Mouse (Mus musculus) lung, embryonic 14.5 days (tissue): ENCODE measurements at regions not wholly inside any gene's neighbourhood (a gene's known extent, or its start where the extent isn't known, plus 50 kb on each side); places are given as distances from the start of the nearest gene placed in this dataset.
A peak's percentile ranks its signal among the peaks of the same experiment; 100 is the strongest.

Experiments
- ATAC-seq: fragments of 200-750 bp; cut with Nextera tagmentation; 2 replicates; pipeline ENCODE4 v1.8.0; 2017; ENCODE audit warnings: mild to moderate bottlenecking, moderate TSS enrichment, moderate library complexity; ENCODE audit not compliant: insufficient read depth
- DNase-seq: peaks from one replicate; pipeline ENCODE4 v3.0.0-alpha.2; 2015
- H3K27ac ChIP-seq: fragments of 300-500 bp; sonication (generic); 2 replicates; pipeline ENCODE4 v1.5.1; 2014; ENCODE audit warnings: low read depth, mild to moderate bottlenecking, moderate library complexity
- H3K27me3 ChIP-seq: fragments of 300-500 bp; sonication (generic); 2 replicates; pipeline ENCODE4 v1.6.1; 2014; ENCODE audit warnings: low read length, control low read depth; ENCODE audit not compliant: insufficient read depth
- H3K36me3 ChIP-seq: fragments of 300-500 bp; sonication (generic); 2 replicates; pipeline ENCODE4 v1.6.1; 2014; ENCODE audit warnings: control low read depth; ENCODE audit not compliant: insufficient read depth
- H3K4me1 ChIP-seq: fragments of 300-500 bp; sonication (generic); 2 replicates; pipeline ENCODE4 v1.6.1; 2014; ENCODE audit warnings: antibody characterized with exemption, control low read depth; ENCODE audit not compliant: insufficient read depth
- H3K4me2 ChIP-seq: fragments of 300-500 bp; sonication (generic); 2 replicates; pipeline ENCODE4 v1.6.1; 2014; ENCODE audit warnings: mild to moderate bottlenecking
- H3K4me3 ChIP-seq: fragments of 300-500 bp; sonication (generic); 2 replicates; pipeline ENCODE4 v1.5.1; 2014; ENCODE audit warnings: low read depth, low read length
- H3K9ac ChIP-seq: fragments of 300-500 bp; sonication (generic); 2 replicates; pipeline ENCODE4 v1.6.1; 2014
- H3K9me3 ChIP-seq: fragments of 300-500 bp; sonication (generic); 2 replicates; pipeline ENCODE4 v1.6.1; 2016; ENCODE audit warnings: low read depth, low read length, control low read depth
- CTCF ChIP-seq: IDR thresholded peaks from 2 replicates; pipeline ENCODE4 v1.5.1; 2016; ENCODE audit warnings: antibody characterized with exemption, low read depth
- WGBS: fragments of 180-500 bp; shearing (Covaris S2); extraction: QIAGEN DNeasy Blood & Tissue Kit; methylation state at CpG from one replicate; pipeline ENCODE4 v1.1.7; 2014; 5-methylcytosine and 5-hydroxymethylcytosine counted together

GRCm38 (mm10) chr12:109844723-109845601, 244.8 kb upstream of the Rtl1 start:
- Histone ChIP-seq H3K27me3 (no peaks in the 10 kb centered on the region), H3K9me3 (no peaks in the 10 kb centered on the region), H3K4me2 (no peak overlapping the region), H3K27ac (peak overlapping the region; percentile 42; the same call in 1 of the 2 replicates), H3K4me1 (peaks cover 16% of the 10 kb centered on the region), H3K4me3 (no peak overlapping the region), H3K36me3 (no peaks in the 10 kb centered on the region), H3K9ac (no peak overlapping the region)
- DNase-seq: no peak
- ATAC-seq: peak; percentile 43; the same call in 1 of the 2 replicates
- WGBS: 58% methylated on average over 8 of the region's 8 CpGs
- no peak for TF ChIP-seq CTCF

DNA sequence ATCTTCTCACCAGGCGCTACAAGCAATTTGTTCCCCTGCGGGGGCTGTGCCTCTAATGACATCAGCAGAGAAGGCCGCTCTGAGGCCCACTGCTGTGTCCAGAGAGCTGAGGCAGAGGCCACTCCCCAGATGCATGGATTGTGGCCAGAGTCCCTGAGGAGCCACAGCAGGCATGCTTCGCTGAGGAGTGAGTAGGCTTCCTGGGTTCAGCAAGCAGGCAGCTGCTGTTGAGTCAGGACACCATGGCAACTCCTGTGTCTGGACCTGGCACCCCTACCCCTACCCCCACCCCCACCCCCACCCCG, 245.4 kb upstream of the Rtl1 start:
- peak; percentile 66 for DNase-seq
- no peak overlapping the region for H3K4me2 ChIP-seq
- peaks cover 10% of the 10 kb centered on the region for H3K4me1 ChIP-seq
- no peak overlapping the region for H3K9ac ChIP-seq
- H3K9me3 ChIP-seq: no peaks in the 10 kb centered on the region
- no peaks in the 10 kb centered on the region for H3K36me3 ChIP-seq
- 40% methylated on average over 5 of the region's 5 CpGs for WGBS
- TF ChIP-seq CTCF: no peak
- H3K27me3 ChIP-seq: no peaks in the 10 kb centered on the region
- no peak overlapping the region for H3K4me3 ChIP-seq
- H3K27ac ChIP-seq: no peak overlapping the region
- peak; percentile 68; the same call in 1 of the 2 replicates for ATAC-seq

DNA sequence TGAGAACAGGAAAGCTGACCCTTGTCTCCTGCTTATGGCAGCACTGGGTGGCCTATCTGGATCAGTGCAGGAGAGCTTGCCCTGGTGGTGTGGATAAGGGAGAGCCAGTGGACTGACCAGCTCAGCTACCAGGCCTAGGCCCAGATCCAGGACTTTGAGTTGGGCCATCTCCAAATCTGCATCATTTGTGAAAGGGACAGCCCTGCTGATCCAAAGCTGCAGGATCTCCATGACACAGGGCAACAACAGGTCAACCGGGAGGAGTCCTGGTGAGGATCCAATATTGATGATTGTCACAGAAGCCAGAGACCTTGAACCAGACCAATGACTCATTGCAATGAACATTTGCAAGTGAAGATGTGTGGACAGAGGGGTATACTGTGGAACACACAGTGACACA, 256.2 kb upstream of the Rtl1 start:
- peak; percentile 43 for DNase-seq
- Histone ChIP-seq H3K4me2 (no peak overlapping the region), H3K27ac (no peak overlapping the region)

DNA sequence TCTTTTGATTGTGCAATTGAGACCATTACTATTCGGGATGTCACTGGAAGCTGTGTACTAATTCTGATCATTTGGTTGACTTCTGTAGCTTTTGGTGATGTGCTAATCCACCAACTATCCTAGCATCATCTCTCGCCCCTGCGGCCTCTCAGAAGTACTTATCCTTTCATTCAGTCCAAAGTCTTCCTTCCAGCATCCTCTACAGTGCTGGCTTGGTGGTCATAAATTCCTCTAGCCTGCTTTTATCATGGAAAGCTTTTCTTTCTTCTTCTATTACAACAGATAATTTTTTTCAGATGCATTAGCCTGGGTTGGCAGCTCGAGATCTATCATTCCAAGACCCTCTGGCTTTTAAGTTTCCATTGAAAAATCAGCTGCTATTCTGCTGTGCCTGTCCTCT, 257.6 kb upstream of the Rtl1 start:
- H3K9me3 ChIP-seq: no peaks in the 10 kb centered on the region
- H3K9ac ChIP-seq: no peak overlapping the region
- 36% methylated on average over 4 of the region's 4 CpGs for WGBS
- H3K36me3 ChIP-seq: no peaks in the 10 kb centered on the region
- H3K27me3 ChIP-seq: no peaks in the 10 kb centered on the region
- DNase-seq (peak; percentile 59), ATAC-seq (peak; percentile 75; the same call in 1 of the 2 replicates)
- no peak overlapping the region for H3K4me3 ChIP-seq
- H3K4me1 ChIP-seq: peaks cover 4% of the 10 kb centered on the region; the same call in 1 of the 2 replicates
- no peak overlapping the region for H3K4me2 ChIP-seq
- TF ChIP-seq CTCF: no peak
- H3K27ac ChIP-seq: peak overlapping the region; percentile 2; the same call in 1 of the 2 replicates

More for the DNA sequence above, 256.2 kb upstream of the Rtl1 start:
- no peak overlapping the region for H3K9ac ChIP-seq
- peaks cover 4% of the 10 kb centered on the region; the same call in 1 of the 2 replicates for H3K4me1 ChIP-seq
- no peaks in the 10 kb centered on the region for H3K36me3 ChIP-seq
- WGBS: 87% methylated on average over 1 of the region's 1 CpGs
- ATAC-seq: peak; percentile 53; the same call in 1 of the 2 replicates
- no peak for TF ChIP-seq CTCF
- no peaks in the 10 kb centered on the region for H3K27me3 ChIP-seq
- no peaks in the 10 kb centered on the region for H3K9me3 ChIP-seq
- H3K4me3 ChIP-seq: no peak overlapping the region

- DNase-seq (no peak), ATAC-seq (no peak)
- 45% methylated on average over 4 of the region's 4 CpGs for WGBS
- no peak overlapping the region for H3K4me2 ChIP-seq
- H3K4me1 ChIP-seq: no peaks in the 10 kb centered on the region
- no peak overlapping the region for H3K9ac ChIP-seq
- TF ChIP-seq CTCF: no peak
- H3K27ac ChIP-seq: no peak overlapping the region
- no peak overlapping the region for H3K4me3 ChIP-seq
- H3K36me3 ChIP-seq: no peaks in the 10 kb centered on the region
- H3K27me3 ChIP-seq: no peaks in the 10 kb centered on the region
- H3K9me3 ChIP-seq: no peaks in the 10 kb centered on the region
Measured at GRCm38 (mm10) chr12:109864826-109865225, 264.7 kb upstream of the Rtl1 start.

GRCm38 (mm10) chr12:109871021-109871420, 270.9 kb upstream of the Rtl1 start:
- ATAC-seq: no peak
- 77% methylated on average over 14 of the region's 14 CpGs for WGBS

GRCm38 (mm10) chr12:109874466-109874865, 274.3 kb upstream of the Rtl1 start:
- no peak for TF ChIP-seq CTCF
- WGBS: 63% methylated on average over 7 of the region's 7 CpGs
- DNase-seq (no peak), ATAC-seq (no peak)
- Histone ChIP-seq H3K4me3 (no peak overlapping the region), H3K4me2 (no peak overlapping the region), H3K9me3 (no peaks in the 10 kb centered on the region), H3K27me3 (no peaks in the 10 kb centered on the region), H3K27ac (no peak overlapping the region), H3K36me3 (no peaks in the 10 kb centered on the region), H3K4me1 (no peaks in the 10 kb centered on the region), H3K9ac (no peak overlapping the region)

More at GRCm38 (mm10) chr12:109871021-109871420, 270.9 kb upstream of the Rtl1 start:
- Histone ChIP-seq H3K27me3 (no peaks in the 10 kb centered on the region), H3K4me2 (no peak overlapping the region), H3K36me3 (no peaks in the 10 kb centered on the region), H3K4me1 (no peaks in the 10 kb centered on the region), H3K9me3 (no peaks in the 10 kb centered on the region), H3K9ac (no peak overlapping the region), H3K27ac (no peak overlapping the region), H3K4me3 (no peak overlapping the region)
- no peak for TF ChIP-seq CTCF
- no peak for DNase-seq
